Mouse (Mus musculus): ENCODE results near the gene Rps4x. TPM values are rescaled to one million over a fixed set of nuclear protein-coding genes. Genes with fewer than 3 reads are reported as not detected.

Rps4x gene
- polyA plus RNA-seq, 1 experiment = 2,113 TPM

DNA sequence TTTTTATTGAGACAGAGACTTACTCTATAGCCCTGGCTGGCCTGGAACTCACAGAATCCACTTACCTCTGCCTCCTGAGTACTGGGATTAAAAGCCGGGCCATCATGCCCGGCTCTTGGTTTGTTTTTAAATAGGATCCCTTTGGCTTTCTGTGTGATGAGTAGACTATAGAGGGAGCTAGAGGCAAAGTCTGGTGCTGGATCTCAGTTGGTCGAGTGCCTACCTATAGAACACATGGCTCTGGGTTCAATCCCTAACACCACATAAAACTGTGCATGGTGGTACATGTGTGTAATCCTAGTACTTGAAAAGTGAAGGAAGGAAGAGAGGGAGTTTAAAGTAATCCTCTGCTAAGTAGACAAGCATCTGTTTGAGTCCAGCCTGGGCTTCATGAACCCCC lies 19.1 kb downstream of the Rps4x start:
- no peaks in the 10 kb centered on the region for H3K36me3 ChIP-seq (ENCODE audit: control insufficient read depth, insufficient read depth)
- no peak overlapping the region for H3K4me2 ChIP-seq (ENCODE audit: low read depth)
- no peak for TF ChIP-seq POLR2A (IDR thresholded peaks at IDR 0.05; ENCODE audit: insufficient read length, low read depth)
- no peak for TF ChIP-seq REST (IDR thresholded peaks at IDR 0.05; ENCODE audit: insufficient read depth, insufficient read length)
- no peak for TF ChIP-seq USF1 (IDR thresholded peaks at IDR 0.05; ENCODE audit: low read depth)
- TF ChIP-seq CEBPB (IDR thresholded peaks at IDR 0.05; ENCODE audit: insufficient read depth, poor library complexity, severe bottlenecking) = no peak
- no peak for TF ChIP-seq POLR2AphosphoS2 (IDR thresholded peaks at IDR 0.05; ENCODE audit: insufficient read length, low read depth)
- no peak for TF ChIP-seq MYOG (IDR thresholded peaks at IDR 0.05; ENCODE audit: control insufficient read depth in 1 of 3, insufficient read depth in 1 of 3, insufficient read length in 2 of 3, low read depth in 2 of 3)
- no peak for TF ChIP-seq MYOD1 (IDR thresholded peaks at IDR 0.05; ENCODE audit: control insufficient read depth in 1 of 3, insufficient read length in 2 of 3, low read depth in 2 of 3)
- no peak for TF ChIP-seq SRF (IDR thresholded peaks at IDR 0.05; ENCODE audit: control insufficient read depth, insufficient read length, low read depth)
- no peak for TF ChIP-seq E2F4 (IDR thresholded peaks at IDR 0.05; ENCODE audit: insufficient read depth)
- no peak for TF ChIP-seq TCF3 (IDR thresholded peaks at IDR 0.05; ENCODE audit: insufficient read length, low read depth)
- TF ChIP-seq TCF12 (IDR thresholded peaks at IDR 0.05; ENCODE audit: insufficient read depth, poor library complexity, severe bottlenecking) = no peak
- TF ChIP-seq MAX (IDR thresholded peaks at IDR 0.05; ENCODE audit: low read depth) = no peak
- no peaks in the 10 kb centered on the region for H3K79me2 ChIP-seq (ENCODE audit: control insufficient read depth, insufficient read depth)
- H3ac ChIP-seq (ENCODE audit: control insufficient read depth, insufficient read length) = no peak overlapping the region
- H3K27me3 ChIP-seq (ENCODE audit: control insufficient read depth, insufficient read depth, insufficient read length) = no peaks in the 10 kb centered on the region
- no peak overlapping the region for H3K4me3 ChIP-seq

DNA sequence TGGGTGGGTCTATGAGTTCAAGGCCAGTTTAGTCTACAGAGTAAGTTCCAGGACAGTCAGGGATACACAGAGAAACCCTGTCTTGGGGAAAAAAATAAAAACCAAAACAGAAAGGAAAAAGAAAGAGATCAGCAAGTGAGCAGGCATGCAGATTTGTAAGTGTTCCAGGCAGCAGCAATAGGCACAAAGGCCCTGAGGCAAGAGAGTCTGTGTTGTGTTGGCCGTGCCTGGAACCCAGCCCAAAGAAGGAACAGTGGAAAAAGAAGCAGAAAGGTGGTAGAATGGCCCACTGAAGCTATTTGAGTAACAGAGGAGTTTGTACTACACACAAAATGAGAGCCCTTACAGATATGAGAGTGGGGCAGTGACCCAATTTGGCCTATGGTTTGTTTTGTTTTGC lies 19.5 kb downstream of the Rps4x start:
- Histone ChIP-seq H3K36me3 (ENCODE audit: control insufficient read depth, insufficient read depth) (no peaks in the 10 kb centered on the region), H3ac (ENCODE audit: control insufficient read depth, insufficient read length) (no peak overlapping the region), H3K4me3 (no peak overlapping the region), H3K79me2 (ENCODE audit: control insufficient read depth, insufficient read depth) (no peaks in the 10 kb centered on the region), H3K4me2 (ENCODE audit: low read depth) (no peak overlapping the region), H3K27me3 (ENCODE audit: control insufficient read depth, insufficient read depth, insufficient read length) (no peaks in the 10 kb centered on the region)
- TF ChIP-seq E2F4 (IDR thresholded peaks at IDR 0.05; ENCODE audit: insufficient read depth) = no peak
- TF ChIP-seq POLR2A (IDR thresholded peaks at IDR 0.05; ENCODE audit: insufficient read length, low read depth) = no peak
- no peak for TF ChIP-seq REST (IDR thresholded peaks at IDR 0.05; ENCODE audit: insufficient read depth, insufficient read length)
- TF ChIP-seq TCF3 (IDR thresholded peaks at IDR 0.05; ENCODE audit: insufficient read length, low read depth) = no peak
- no peak for TF ChIP-seq MYOD1 (IDR thresholded peaks at IDR 0.05; ENCODE audit: control insufficient read depth in 1 of 3, insufficient read length in 2 of 3, low read depth in 2 of 3)
- no peak for TF ChIP-seq POLR2AphosphoS2 (IDR thresholded peaks at IDR 0.05; ENCODE audit: insufficient read length, low read depth)
- TF ChIP-seq CEBPB (IDR thresholded peaks at IDR 0.05; ENCODE audit: insufficient read depth, poor library complexity, severe bottlenecking) = no peak
- TF ChIP-seq TCF12 (IDR thresholded peaks at IDR 0.05; ENCODE audit: insufficient read depth, poor library complexity, severe bottlenecking) = no peak

DNA sequence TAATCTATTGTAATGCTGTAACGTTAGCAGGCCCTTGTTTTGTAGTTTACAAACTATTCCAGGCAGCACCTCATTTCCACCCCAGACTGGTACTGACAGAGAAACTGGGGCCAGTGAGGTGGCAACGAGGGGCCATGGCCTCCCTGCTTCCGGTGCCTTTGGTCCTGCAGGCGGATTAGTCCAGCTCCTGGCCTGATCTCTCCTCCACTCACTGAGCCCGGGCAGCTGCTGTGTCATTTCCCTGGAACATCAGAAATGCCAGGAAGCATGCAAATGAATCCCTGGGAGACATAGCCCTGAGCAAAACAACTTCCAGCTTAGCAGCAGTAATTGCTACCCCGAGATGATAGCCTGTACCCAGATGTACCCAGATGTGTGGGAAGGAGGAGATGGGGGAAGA lies 22.2 kb downstream of the Rps4x start:
- no peak overlapping the region for H3ac ChIP-seq (ENCODE audit: control insufficient read depth, insufficient read length)
- H3K27me3 ChIP-seq (ENCODE audit: control insufficient read depth, insufficient read depth, insufficient read length) = no peaks in the 10 kb centered on the region
- no peaks in the 10 kb centered on the region for H3K36me3 ChIP-seq (ENCODE audit: control insufficient read depth, insufficient read depth)
- H3K4me2 ChIP-seq (ENCODE audit: low read depth) = no peak overlapping the region
- no peak overlapping the region for H3K4me3 ChIP-seq
- no peak for TF ChIP-seq POLR2AphosphoS2 (IDR thresholded peaks at IDR 0.05; ENCODE audit: insufficient read length, low read depth)
- no peak for TF ChIP-seq USF1 (IDR thresholded peaks at IDR 0.05; ENCODE audit: low read depth)
- TF ChIP-seq TCF12 (IDR thresholded peaks at IDR 0.05; ENCODE audit: insufficient read depth, poor library complexity, severe bottlenecking) = no peak
- no peaks in the 10 kb centered on the region for H3K79me2 ChIP-seq (ENCODE audit: control insufficient read depth, insufficient read depth)

DNA sequence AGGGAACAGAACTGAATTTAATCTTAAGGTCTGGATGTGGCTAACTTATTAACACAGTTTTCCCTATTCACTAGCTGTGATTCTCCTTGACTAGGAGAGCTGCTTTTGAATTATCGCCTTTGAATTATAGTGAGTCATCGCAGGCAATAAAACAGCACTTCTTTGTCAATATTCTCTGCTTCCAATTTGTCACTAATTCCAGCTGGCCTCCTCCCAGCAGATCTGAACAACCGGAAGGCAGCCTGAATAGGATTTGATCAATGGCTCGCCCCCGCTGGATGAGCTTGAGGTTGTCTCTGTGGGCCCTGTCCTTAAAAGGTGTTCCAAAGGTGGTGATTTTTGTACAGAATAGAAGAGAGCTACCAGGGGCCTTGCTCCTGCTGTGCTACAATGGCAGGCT lies 22.7 kb downstream of the Rps4x start:
- no peaks in the 10 kb centered on the region for H3K27me3 ChIP-seq (ENCODE audit: control insufficient read depth, insufficient read depth, insufficient read length)
- TF ChIP-seq MYOG (IDR thresholded peaks at IDR 0.05; ENCODE audit: control insufficient read depth in 1 of 3, insufficient read depth in 1 of 3, insufficient read length in 2 of 3, low read depth in 2 of 3) (no peak), USF1 (IDR thresholded peaks at IDR 0.05; ENCODE audit: low read depth) (no peak), MYOD1 (IDR thresholded peaks at IDR 0.05; ENCODE audit: control insufficient read depth in 1 of 3, insufficient read length in 2 of 3, low read depth in 2 of 3) (no peak), CEBPB (IDR thresholded peaks at IDR 0.05; ENCODE audit: insufficient read depth, poor library complexity, severe bottlenecking) (no peak)
- H3K79me2 ChIP-seq (ENCODE audit: control insufficient read depth, insufficient read depth) = no peaks in the 10 kb centered on the region
- H3ac ChIP-seq (ENCODE audit: control insufficient read depth, insufficient read length) = no peak overlapping the region
- H3K36me3 ChIP-seq (ENCODE audit: control insufficient read depth, insufficient read depth) = no peaks in the 10 kb centered on the region
- no peak overlapping the region for H3K4me2 ChIP-seq (ENCODE audit: low read depth)
- H3K4me3 ChIP-seq = no peak overlapping the region

DNA sequence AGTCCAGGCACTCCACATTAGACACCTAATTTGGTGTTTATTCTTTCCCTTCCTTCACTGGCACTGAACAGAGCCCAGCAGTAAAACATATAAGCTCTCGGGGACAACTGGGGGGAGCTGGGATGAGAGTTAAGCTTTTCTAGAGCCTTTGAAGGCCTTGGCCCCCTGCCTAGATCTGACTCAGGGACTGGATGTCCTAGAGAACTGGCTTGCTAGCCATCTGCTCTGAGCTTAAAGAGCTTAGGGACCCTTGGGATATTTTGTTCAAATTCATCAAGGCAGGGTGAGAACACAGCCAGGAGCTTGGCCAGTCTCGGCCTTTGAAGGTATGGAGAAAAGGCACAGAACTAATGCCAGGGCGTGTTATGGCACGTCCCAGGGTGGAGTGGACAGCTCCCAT lies 25.7 kb downstream of the Rps4x start:
- Histone ChIP-seq H3ac (ENCODE audit: control insufficient read depth, insufficient read length) (no peak overlapping the region), H3K4me3 (no peak overlapping the region), H3K4me2 (ENCODE audit: low read depth) (no peak overlapping the region), H3K27me3 (ENCODE audit: control insufficient read depth, insufficient read depth, insufficient read length) (no peaks in the 10 kb centered on the region), H3K36me3 (ENCODE audit: control insufficient read depth, insufficient read depth) (no peaks in the 10 kb centered on the region), H3K79me2 (ENCODE audit: control insufficient read depth, insufficient read depth) (no peaks in the 10 kb centered on the region)
- TF ChIP-seq TCF12 (IDR thresholded peaks at IDR 0.05; ENCODE audit: insufficient read depth, poor library complexity, severe bottlenecking) (no peak), E2F4 (IDR thresholded peaks at IDR 0.05; ENCODE audit: insufficient read depth) (no peak), TCF3 (IDR thresholded peaks at IDR 0.05; ENCODE audit: insufficient read length, low read depth) (no peak), MYOD1 (IDR thresholded peaks at IDR 0.05; ENCODE audit: control insufficient read depth in 1 of 3, insufficient read length in 2 of 3, low read depth in 2 of 3) (no peak)
